Mouse (Mus musculus): ENCODE results near the gene St3gal6. TPM values are rescaled to one million over a fixed set of nuclear protein-coding genes. Genes with fewer than 3 reads are reported as not detected.

The St3gal6 gene
- polyA plus RNA-seq, 1 experiment: 12.0 TPM

DNA sequence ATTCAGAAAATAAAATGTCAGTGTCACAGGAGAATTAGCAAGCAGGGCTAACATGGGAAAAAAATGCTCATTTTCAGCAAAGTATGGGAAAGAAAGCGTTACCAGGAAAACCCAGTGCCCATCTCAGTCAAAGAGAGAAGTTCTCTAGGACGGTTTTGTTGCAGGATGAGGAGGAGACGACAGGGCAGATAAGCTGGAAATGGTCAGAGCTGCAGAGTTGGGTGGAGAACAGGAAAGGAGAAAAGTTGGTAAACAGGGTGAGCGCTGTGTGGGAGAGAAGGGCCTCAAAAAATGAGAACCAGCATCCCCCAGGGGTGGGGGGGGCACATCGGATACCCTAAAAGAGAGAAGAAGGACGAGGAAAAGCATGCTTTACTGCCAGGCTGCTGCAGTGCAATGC lies 67.1 kb downstream of the St3gal6 start:
- H3K27ac ChIP-seq (ENCODE audit: insufficient read depth, low read length): no peak overlapping the region
- no peaks in the 10 kb centered on the region for H3K4me1 ChIP-seq (ENCODE audit: control insufficient read depth, insufficient read depth, insufficient read length)
- H3K27me3 ChIP-seq (ENCODE audit: control insufficient read depth, insufficient read depth, low read length): no peaks in the 10 kb centered on the region
- no peaks in the 10 kb centered on the region for H3K36me3 ChIP-seq (ENCODE audit: control insufficient read depth, insufficient read depth, low read length)
- 65% methylated on average over 6 of the region's 6 CpGs for WGBS
- DNase-seq (ENCODE audit: low read depth in 1 of 2, low spot score in 2 of 2): no peak
- H3K4me3 ChIP-seq (ENCODE audit: extremely low read depth, insufficient read depth, insufficient read length): no peak overlapping the region
- TF ChIP-seq POLR2A (IDR thresholded peaks at IDR 0.05; ENCODE audit: low read depth, low read length) (no peak), CTCF (IDR thresholded peaks at IDR 0.05; ENCODE audit: extremely low read depth, insufficient read depth, insufficient read length, insufficient replicate concordance) (no peak)

GRCm38 (mm10) chr16:58456445-58456844 lies 67.6 kb downstream of the St3gal6 start:
- no peaks in the 10 kb centered on the region for H3K36me3 ChIP-seq (ENCODE audit: control insufficient read depth, insufficient read depth, low read length)
- no peak overlapping the region for H3K27ac ChIP-seq (ENCODE audit: insufficient read depth, low read length)
- H3K4me3 ChIP-seq (ENCODE audit: extremely low read depth, insufficient read depth, insufficient read length): no peak overlapping the region
- no peaks in the 10 kb centered on the region for H3K27me3 ChIP-seq (ENCODE audit: control insufficient read depth, insufficient read depth, low read length)
- no peak for DNase-seq (ENCODE audit: low read depth in 1 of 2, low spot score in 2 of 2)
- no peak for TF ChIP-seq CTCF (IDR thresholded peaks at IDR 0.05; ENCODE audit: extremely low read depth, insufficient read depth, insufficient read length, insufficient replicate concordance)
- no peak for TF ChIP-seq POLR2A (IDR thresholded peaks at IDR 0.05; ENCODE audit: low read depth, low read length)
- WGBS: 93% methylated on average over 5 of the region's 5 CpGs
- H3K4me1 ChIP-seq (ENCODE audit: control insufficient read depth, insufficient read depth, insufficient read length): no peaks in the 10 kb centered on the region

GRCm38 (mm10) chr16:58455118-58455517 lies 68.9 kb downstream of the St3gal6 start:
- H3K27me3 ChIP-seq (ENCODE audit: control insufficient read depth, insufficient read depth, low read length): no peaks in the 10 kb centered on the region
- TF ChIP-seq POLR2A (IDR thresholded peaks at IDR 0.05; ENCODE audit: low read depth, low read length) (no peak), CTCF (IDR thresholded peaks at IDR 0.05; ENCODE audit: extremely low read depth, insufficient read depth, insufficient read length, insufficient replicate concordance) (no peak)
- no peak overlapping the region for H3K27ac ChIP-seq (ENCODE audit: insufficient read depth, low read length)
- H3K4me1 ChIP-seq (ENCODE audit: control insufficient read depth, insufficient read depth, insufficient read length): no peaks in the 10 kb centered on the region
- no peak for DNase-seq (ENCODE audit: low read depth in 1 of 2, low spot score in 2 of 2)
- 72% methylated on average over 5 of the region's 5 CpGs for WGBS
- H3K4me3 ChIP-seq (ENCODE audit: extremely low read depth, insufficient read depth, insufficient read length): no peak overlapping the region
- no peaks in the 10 kb centered on the region for H3K36me3 ChIP-seq (ENCODE audit: control insufficient read depth, insufficient read depth, low read length)

GRCm38 (mm10) chr16:58454617-58455016 lies 69.4 kb downstream of the St3gal6 start:
- Histone ChIP-seq H3K4me1 (ENCODE audit: control insufficient read depth, insufficient read depth, insufficient read length) (no peaks in the 10 kb centered on the region), H3K27ac (ENCODE audit: insufficient read depth, low read length) (no peak overlapping the region)
- 40% methylated on average over 8 of the region's 8 CpGs for WGBS

GRCm38 (mm10) chr16:58453820-58454219 lies 70.2 kb downstream of the St3gal6 start:
- DNase-seq (ENCODE audit: low read depth in 1 of 2, low spot score in 2 of 2): no peak
- Histone ChIP-seq H3K27ac (ENCODE audit: insufficient read depth, low read length) (no peak overlapping the region), H3K36me3 (ENCODE audit: control insufficient read depth, insufficient read depth, low read length) (no peaks in the 10 kb centered on the region), H3K27me3 (ENCODE audit: control insufficient read depth, insufficient read depth, low read length) (no peaks in the 10 kb centered on the region), H3K4me3 (ENCODE audit: extremely low read depth, insufficient read depth, insufficient read length) (no peak overlapping the region), H3K4me1 (ENCODE audit: control insufficient read depth, insufficient read depth, insufficient read length) (no peaks in the 10 kb centered on the region)
- TF ChIP-seq CTCF (IDR thresholded peaks at IDR 0.05; ENCODE audit: extremely low read depth, insufficient read depth, insufficient read length, insufficient replicate concordance): no peak
- no peak for TF ChIP-seq POLR2A (IDR thresholded peaks at IDR 0.05; ENCODE audit: low read depth, low read length)

More at GRCm38 (mm10) chr16:58454617-58455016, 69.4 kb downstream of the St3gal6 start:
- TF ChIP-seq CTCF (IDR thresholded peaks at IDR 0.05; ENCODE audit: extremely low read depth, insufficient read depth, insufficient read length, insufficient replicate concordance) (peak; percentile 96), POLR2A (IDR thresholded peaks at IDR 0.05; ENCODE audit: low read depth, low read length) (no peak)
- Histone ChIP-seq H3K36me3 (ENCODE audit: control insufficient read depth, insufficient read depth, low read length) (no peaks in the 10 kb centered on the region), H3K27me3 (ENCODE audit: control insufficient read depth, insufficient read depth, low read length) (no peaks in the 10 kb centered on the region), H3K4me3 (ENCODE audit: extremely low read depth, insufficient read depth, insufficient read length) (no peak overlapping the region)
- DNase-seq (ENCODE audit: low read depth in 1 of 2, low spot score in 2 of 2): peak; percentile 18 to 59

DNA sequence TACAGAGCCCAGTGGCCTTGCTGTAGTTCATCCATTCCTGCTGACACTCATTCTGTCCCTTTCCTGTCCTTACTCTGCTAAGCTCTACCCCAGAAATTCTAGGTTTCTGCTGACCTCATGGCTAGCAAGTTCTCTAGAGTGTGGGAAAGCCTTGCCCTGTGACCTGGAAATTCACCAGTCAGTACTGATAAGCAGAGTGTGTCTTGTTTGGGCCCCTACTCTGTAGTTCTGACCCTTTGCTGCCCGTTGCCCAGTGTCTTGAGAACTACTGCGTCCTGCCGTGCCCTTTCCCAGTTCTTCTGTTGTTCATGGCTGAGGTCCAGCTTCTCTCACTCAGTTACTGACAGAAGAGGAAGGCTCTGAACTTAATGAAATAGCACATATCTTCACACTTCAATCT lies 70.9 kb downstream of the St3gal6 start:
- WGBS: 73% methylated on average over 3 of the region's 3 CpGs

DNA sequence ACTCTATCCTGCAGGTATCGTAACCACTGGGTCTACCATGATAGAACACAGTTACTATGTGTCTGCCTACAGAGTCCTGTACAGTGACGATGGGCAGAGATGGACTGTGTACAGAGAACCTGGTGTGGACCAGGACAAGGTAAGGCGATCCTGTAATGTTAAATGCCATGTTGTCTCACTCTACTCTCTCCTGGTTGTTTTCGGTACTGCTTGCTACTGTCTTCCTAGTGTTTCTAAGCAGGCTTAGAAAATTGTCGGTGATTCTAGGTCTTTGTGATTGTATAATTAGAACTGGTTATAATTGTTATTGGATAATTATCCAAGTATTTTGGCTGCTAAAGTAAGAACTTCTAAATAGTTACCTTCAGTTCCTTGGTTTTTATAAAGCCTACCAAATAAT lies 72.4 kb downstream of the St3gal6 start:
- Histone ChIP-seq H3K36me3 (ENCODE audit: control insufficient read depth, insufficient read depth, low read length) (no peaks in the 10 kb centered on the region), H3K27me3 (ENCODE audit: control insufficient read depth, insufficient read depth, low read length) (no peaks in the 10 kb centered on the region), H3K4me1 (ENCODE audit: control insufficient read depth, insufficient read depth, insufficient read length) (no peaks in the 10 kb centered on the region), H3K27ac (ENCODE audit: insufficient read depth, low read length) (no peak overlapping the region), H3K4me3 (ENCODE audit: extremely low read depth, insufficient read depth, insufficient read length) (no peak overlapping the region)
- whole genome bisulfite sequencing: 99% methylated on average over 5 of the region's 5 CpGs
- no peak for DNase-seq (ENCODE audit: low read depth in 1 of 2, low spot score in 2 of 2)
- no peak for TF ChIP-seq POLR2A (IDR thresholded peaks at IDR 0.05; ENCODE audit: low read depth, low read length)
- no peak for TF ChIP-seq CTCF (IDR thresholded peaks at IDR 0.05; ENCODE audit: extremely low read depth, insufficient read depth, insufficient read length, insufficient replicate concordance)

More for the DNA sequence above, 70.9 kb downstream of the St3gal6 start:
- no peak for DNase-seq (ENCODE audit: low read depth in 1 of 2, low spot score in 2 of 2)
- no peak overlapping the region for H3K4me3 ChIP-seq (ENCODE audit: extremely low read depth, insufficient read depth, insufficient read length)
- no peaks in the 10 kb centered on the region for H3K27me3 ChIP-seq (ENCODE audit: control insufficient read depth, insufficient read depth, low read length)
- H3K4me1 ChIP-seq (ENCODE audit: control insufficient read depth, insufficient read depth, insufficient read length): no peaks in the 10 kb centered on the region
- no peak overlapping the region for H3K27ac ChIP-seq (ENCODE audit: insufficient read depth, low read length)
- TF ChIP-seq CTCF (IDR thresholded peaks at IDR 0.05; ENCODE audit: extremely low read depth, insufficient read depth, insufficient read length, insufficient replicate concordance): no peak
- no peak for TF ChIP-seq POLR2A (IDR thresholded peaks at IDR 0.05; ENCODE audit: low read depth, low read length)
- no peaks in the 10 kb centered on the region for H3K36me3 ChIP-seq (ENCODE audit: control insufficient read depth, insufficient read depth, low read length)
